Mouse (Mus musculus): Measurements from ENCODE around the gene Gm20403.

- no peak for TF ChIP-seq MAFK (IDR thresholded peaks at IDR 0.05; ENCODE audit: borderline replicate concordance, low read depth, low read length)
- TF ChIP-seq ZNF384 (IDR thresholded peaks at IDR 0.05; ENCODE audit: low read depth, low read length), result peak; percentile 62
- no peak for TF ChIP-seq POLR2AphosphoS2 (IDR thresholded peaks at IDR 0.05; ENCODE audit: low read length)
- peak in 2 of 3 experiments; percentile 30 to 47; a peak in 3 of 6 replicates for TF ChIP-seq CTCF (IDR thresholded peaks at IDR 0.05 in 2 of 3, conservative IDR thresholded peaks at IDR 0.05 in 1 of 3; ENCODE audit: control insufficient read depth in 1 of 3, insufficient read depth in 1 of 3, low read depth in 2 of 3, low read length in 3 of 3, poor library complexity in 1 of 3, severe bottlenecking in 1 of 3)
- no peak for TF ChIP-seq EP300 (IDR thresholded peaks at IDR 0.05; ENCODE audit: low read depth in 1 of 2, low read length in 2 of 2)
- no peak for TF ChIP-seq CHD2 (IDR thresholded peaks at IDR 0.05; ENCODE audit: low read length)
- TF ChIP-seq GATA1 (IDR thresholded peaks at IDR 0.05; ENCODE audit: low read depth, low read length), result no peak
- no peak for TF ChIP-seq ELF1 (IDR thresholded peaks at IDR 0.05; ENCODE audit: low read depth, low read length)
Measured at GRCm38 (mm10) chr12:55003843-55004242, 17.5 kb upstream of the Gm20403 start.
